Mouse (Mus musculus) lung, adult 2 months (tissue): ENCODE measurements around the gene Klc2.

Experiments used
- CTCF ChIP-seq: fragments of 200-500 bp; IDR thresholded peaks from 2 replicates; pipeline ENCODE4 v1.5.1; 2011; ENCODE audit warnings: mild to moderate bottlenecking, low read length, control low read depth; ENCODE audit not compliant: insufficient read depth
- POLR2A ChIP-seq: fragments of 200-500 bp; IDR thresholded peaks from 2 replicates; pipeline ENCODE4 v1.6.1; 2011; ENCODE audit warnings: low read depth, mild to moderate bottlenecking, control low read depth, low read length, borderline replicate concordance; ENCODE audit errors: extremely low read depth

DNA sequence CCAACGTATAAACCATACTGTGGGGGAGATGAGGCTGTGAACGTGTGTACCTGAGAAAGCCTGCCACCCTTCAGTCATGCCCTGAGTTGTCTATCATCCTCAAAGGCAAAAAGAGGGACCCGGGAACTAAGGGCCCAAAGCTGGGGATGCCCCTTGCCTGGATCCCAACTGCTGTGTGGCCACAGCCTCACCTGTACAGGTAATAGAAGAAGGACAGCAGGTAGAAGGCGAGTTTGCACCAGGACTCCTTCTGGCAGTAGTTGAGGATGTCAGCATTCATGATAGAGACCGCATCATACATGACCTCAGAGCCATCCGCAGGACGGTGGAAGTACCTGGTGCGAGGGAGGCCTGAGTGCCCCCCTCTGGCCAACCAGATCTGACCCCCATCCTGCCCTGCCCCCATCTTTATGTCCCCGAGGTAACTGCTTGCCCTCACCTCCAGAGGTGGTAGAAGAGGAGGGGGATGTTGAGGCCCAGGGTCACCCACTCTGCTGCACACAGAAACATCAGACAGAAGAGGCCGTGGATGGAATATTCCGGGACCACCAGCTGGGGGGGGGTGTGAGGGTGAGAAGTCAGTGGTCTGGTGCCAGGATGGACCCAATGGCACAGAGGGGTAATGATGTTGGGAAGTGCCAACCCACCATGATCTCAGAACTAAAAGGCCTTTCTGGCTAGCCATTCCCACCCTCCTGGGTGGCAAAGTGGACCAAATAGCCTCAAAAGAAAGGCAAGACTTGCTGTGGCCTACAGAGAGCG, 24.7 kb downstream of the Klc2 start:
- TF ChIP-seq CTCF (no peak), POLR2A (no peak)
